Mouse (Mus musculus) bone marrow, adult 2 months (tissue): ENCODE data around the gene Cib4.

Experiments used
- CTCF ChIP-seq: fragments of 200-500 bp; IDR thresholded peaks from 2 replicates; pipeline ENCODE4 v1.5.1; 2011; ENCODE audit warnings: low read length, control low read depth; ENCODE audit not compliant: control insufficient read depth, insufficient read depth
- POLR2A ChIP-seq: fragments of 200-500 bp; IDR thresholded peaks from 2 replicates; pipeline ENCODE4 v1.6.1; 2011; ENCODE audit warnings: low read depth, mild to moderate bottlenecking, control low read depth, low read length, borderline replicate concordance; ENCODE audit not compliant: control insufficient read depth

DNA sequence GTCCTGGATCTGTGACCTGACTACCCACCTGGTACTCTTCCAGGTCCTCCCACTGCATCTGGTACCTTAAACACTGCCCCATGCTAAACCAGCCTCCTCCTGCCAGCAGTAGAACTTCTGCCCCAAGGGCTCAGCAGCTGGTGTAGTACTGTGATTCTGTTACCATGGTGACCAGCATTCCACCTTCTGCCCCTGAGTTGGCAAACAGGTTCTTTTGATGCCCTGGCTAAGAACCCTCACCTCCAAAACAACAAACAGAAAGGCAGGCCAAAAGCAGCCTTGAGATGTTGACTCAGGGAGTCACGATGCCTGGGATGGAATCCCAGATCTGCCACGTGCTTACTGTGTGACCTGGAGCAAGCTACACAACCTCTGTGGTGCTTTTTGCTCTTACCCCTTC lies at the start of gene Cib4:
- TF ChIP-seq POLR2A: no peak
- no peak for TF ChIP-seq CTCF
